Comparison of ENCODE assay signal across 8 mouse cellular contexts in genomic region chr9:106345630-106346029, GRCm38 (mm10). TPM values are rescaled to one million over a fixed set of nuclear protein-coding genes. Genes with fewer than 3 reads are reported as not detected.
DNase-seq lines count a peak whose midpoint lies in the region; ATAC-seq lines count a peak whose summit lies in the region.

No protein-coding gene starts in this region.

- H3K9ac ChIP-seq in heart, embryonic 12.5 days = peak overlapping the region; percentile 41; the same call in 1 of the 2 replicates
- H3K9ac ChIP-seq in lung, embryonic 16.5 days (ENCODE audit: low read length) = peak overlapping the region; percentile 31; the same call in 1 of the 2 replicates
- no peak overlapping the region for H3K9ac ChIP-seq in limb, embryonic 15.5 days

- ATAC-seq in heart, embryonic 12.5 days (ENCODE audit: insufficient number of reproducible peaks, low FRiP score) = no peak
- no peak for ATAC-seq in lung, embryonic 16.5 days (ENCODE audit: low read depth)
- ATAC-seq in limb, embryonic 15.5 days (ENCODE audit: insufficient number of reproducible peaks, low FRiP score, low TSS enrichment, low read depth) = no peak

- H3K27ac ChIP-seq in heart, embryonic 12.5 days (ENCODE audit: poor library complexity, severe bottlenecking) = peak overlapping the region; percentile 80
- H3K27ac ChIP-seq in lung, embryonic 16.5 days (ENCODE audit: low read length) = peak overlapping the region; percentile 34
- H3K27ac ChIP-seq in limb, embryonic 15.5 days = peak overlapping the region; percentile 74

- no peaks in the 10 kb centered on the region for H3K36me3 ChIP-seq in heart, embryonic 12.5 days
- H3K36me3 ChIP-seq in lung, embryonic 16.5 days (ENCODE audit: control insufficient read depth, insufficient read depth, low read length) = no peaks in the 10 kb centered on the region
- no peaks in the 10 kb centered on the region for H3K36me3 ChIP-seq in limb, embryonic 15.5 days

- no peaks in the 10 kb centered on the region for H3K27me3 ChIP-seq in heart, embryonic 12.5 days (replicated peaks)
- no peaks in the 10 kb centered on the region for H3K27me3 ChIP-seq in lung, embryonic 16.5 days (ENCODE audit: control insufficient read depth, insufficient read depth, low read depth, low read length)
- no peaks in the 10 kb centered on the region for H3K27me3 ChIP-seq in limb, embryonic 15.5 days

- H3K4me1 ChIP-seq in heart, embryonic 12.5 days (replicated peaks) = peaks cover 29% of the 10 kb centered on the region
- peaks cover 21% of the 10 kb centered on the region for H3K4me1 ChIP-seq in lung, embryonic 16.5 days (replicated peaks; ENCODE audit: control insufficient read depth, insufficient read depth, low read length)
- peaks cover 89% of the 10 kb centered on the region for H3K4me1 ChIP-seq in limb, embryonic 15.5 days

- no peak for DNase-seq in heart, postnatal 10 days
- no peak for DNase-seq in lung, postnatal 14 days
- no peak for DNase-seq in cerebellum, postnatal 10 days
- no peak for DNase-seq in ovary, adult 18-20 months (ENCODE audit: low spot score)
- DNase-seq in right cerebral cortex, postnatal 4 days = no peak

- H3K4me2 ChIP-seq in heart, embryonic 12.5 days = no peak overlapping the region; the same call in 1 of the 2 replicates
- H3K4me2 ChIP-seq in lung, embryonic 16.5 days (ENCODE audit: low read depth, low read length) = no peak overlapping the region
- no peak overlapping the region; the same call in 1 of the 2 replicates for H3K4me2 ChIP-seq in limb, embryonic 15.5 days

- intact Hi-C loops in heart, postnatal 10 days (cut with DNase I) = loop anchor here (2.0 kb wide), 1 partner anchor 39 kb away; no protein-coding TSS in a partner anchor

- WGBS in heart, embryonic 12.5 days = 55% methylated on average over 6 of the region's 6 CpGs
- WGBS in lung, embryonic 16.5 days = 62% methylated on average over 6 of the region's 6 CpGs
- WGBS in limb, embryonic 15.5 days = 39% methylated on average over 6 of the region's 6 CpGs

- no peak overlapping the region for H3K4me3 ChIP-seq in heart, embryonic 12.5 days
- H3K4me3 ChIP-seq in lung, embryonic 16.5 days (ENCODE audit: low read length) = no peak overlapping the region
- no peak overlapping the region for H3K4me3 ChIP-seq in limb, embryonic 15.5 days

- no peaks in the 10 kb centered on the region for H3K9me3 ChIP-seq in heart, embryonic 12.5 days (replicated peaks)
- no peaks in the 10 kb centered on the region for H3K9me3 ChIP-seq in lung, embryonic 16.5 days (ENCODE audit: control insufficient read depth, low read length)
- H3K9me3 ChIP-seq in limb, embryonic 15.5 days = no peaks in the 10 kb centered on the region

RNA-seq across cellular contexts. Expression of gene Dusp7, which starts 22.8 kb away (rescaled TPM):
- 16.9 and 20.1 TPM in 2 replicates for polyA plus RNA-seq in heart, embryonic 12.5 days (2016; fragmentation: Nextera tagmentation; extraction: Ambion mirVana)
- total RNA-seq in heart, postnatal 10 days (2021) = 10 to 100 TPM; 47.0 to 47.1 TPM
- polyA plus RNA-seq in lung, embryonic 16.5 days (2015; fragmentation: Nextera tagmentation; extraction: Ambion mirVana) = 12.9 and 13.7 TPM in 2 replicates
- 39.0 and 47.0 TPM in 2 replicates for polyA plus RNA-seq in limb, embryonic 15.5 days (2015; fragmentation: Nextera tagmentation; extraction: Ambion mirVana)
